Mouse (Mus musculus) midbrain, embryonic 14.5 days (tissue): ENCODE results near the gene Trim40. TPM values are rescaled to one million over a fixed set of nuclear protein-coding genes. Genes with fewer than 3 reads are reported as not detected.

Experiments
- ATAC-seq: fragments of 200-750 bp; cut with Nextera tagmentation; 2 replicates; pipeline ENCODE4 v1.8.0; 2017; ENCODE audit warnings: moderate number of reproducible peaks, moderate library complexity; ENCODE audit not compliant: low FRiP score, low TSS enrichment
- DNase-seq: peaks from one replicate; pipeline ENCODE4 v3.0.0-alpha.2; 2015
- H3K27ac ChIP-seq: fragments of 300-500 bp; sonication (generic); replicated peaks from 2 replicates; pipeline ENCODE4 v1.5.1; 2014; ENCODE audit warnings: mild to moderate bottlenecking, low read depth, low read length, moderate library complexity
- H3K27me3 ChIP-seq: fragments of 300-500 bp; sonication (generic); 2 replicates; pipeline ENCODE4 v1.6.1; 2014; ENCODE audit warnings: low read length, control low read depth, mixed read lengths; ENCODE audit not compliant: control insufficient read depth, insufficient read depth
- H3K36me3 ChIP-seq: fragments of 300-500 bp; sonication (generic); 2 replicates; pipeline ENCODE4 v1.6.1; 2014; ENCODE audit warnings: low read length, control low read depth; ENCODE audit not compliant: control insufficient read depth, insufficient read depth
- H3K4me1 ChIP-seq: fragments of 300-500 bp; sonication (generic); 2 replicates; pipeline ENCODE4 v1.6.1; 2014; ENCODE audit warnings: mild to moderate bottlenecking, antibody characterized with exemption, low read length, control low read depth; ENCODE audit not compliant: control insufficient read depth, insufficient read depth
- H3K4me2 ChIP-seq: fragments of 300-500 bp; sonication (generic); 2 replicates; pipeline ENCODE4 v1.6.1; 2014; ENCODE audit warnings: mild to moderate bottlenecking, low read length, moderate library complexity
- H3K4me3 ChIP-seq: fragments of 300-500 bp; sonication (generic); replicated peaks from 2 replicates; pipeline ENCODE4 v1.5.1; 2014; ENCODE audit warnings: low read depth, low read length
- H3K9ac ChIP-seq: fragments of 300-500 bp; sonication (generic); replicated peaks from 2 replicates; pipeline ENCODE4 v1.6.1; 2014; ENCODE audit warnings: mild to moderate bottlenecking, low read length, moderate library complexity
- H3K9me3 ChIP-seq: fragments of 300-500 bp; sonication (generic); 2 replicates; pipeline ENCODE4 v1.6.1; 2016; ENCODE audit warnings: low read length, control low read depth, mixed read lengths; ENCODE audit not compliant: control insufficient read depth
- WGBS: fragments of 180-500 bp; shearing (Covaris S2); extraction: QIAGEN DNeasy Blood & Tissue Kit; methylation state at CpG from one replicate; pipeline ENCODE4 v1.1.7; 2014; 5-methylcytosine and 5-hydroxymethylcytosine counted together
- polyA plus RNA-seq: library from polyadenylated mRNA; unstranded; fragments of >200 nt; fragmentation: Nextera tagmentation; extraction: Ambion mirVana; gene quantifications from 2 replicates; pipeline ENCODE4 v1.2.1, GENCODE M21; 2014

The Trim40 gene
- not detected in 2 replicates for polyA plus RNA-seq

DNA sequence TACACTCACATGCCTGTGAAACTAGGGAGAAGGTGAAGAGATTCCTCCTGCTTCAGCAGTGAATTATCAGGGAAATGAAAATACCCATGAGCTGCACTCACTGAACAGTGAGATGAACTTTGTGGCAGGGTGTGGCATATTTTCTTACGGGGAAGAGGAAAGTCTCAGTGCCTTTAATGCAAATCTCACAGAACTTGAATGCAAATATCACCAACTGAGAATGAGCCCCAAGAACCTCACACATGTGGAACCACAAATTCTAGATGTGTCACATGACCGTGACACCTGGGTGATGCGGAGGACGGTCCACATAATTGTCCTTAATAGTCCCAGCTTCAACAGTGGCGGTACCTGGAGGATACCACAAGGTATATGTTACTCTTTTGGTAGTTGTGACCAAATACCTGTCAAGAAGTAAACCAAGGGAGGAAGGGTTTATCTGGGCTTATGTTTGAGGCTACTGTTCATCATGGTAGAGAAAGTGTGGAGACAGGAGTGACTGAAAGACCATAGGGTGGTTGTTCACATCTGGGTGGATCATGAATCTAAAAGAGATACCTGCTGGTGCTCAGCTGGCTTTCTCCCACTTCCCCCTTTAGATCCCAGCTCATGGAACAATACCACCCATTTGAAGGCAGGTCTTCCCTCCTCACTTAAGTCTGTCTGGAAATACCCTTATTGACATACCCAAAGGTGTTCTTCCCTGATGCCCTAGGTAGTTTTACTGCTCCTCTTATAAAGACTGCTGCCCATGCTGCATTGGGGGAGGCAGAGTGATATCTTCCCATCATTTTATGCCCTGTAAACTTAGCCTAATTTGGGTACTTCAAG, at the start of gene Trim40:
TSS of gene Trim40 (minus strand) at position 51 of the 831 bp plus-strand sequence.
- H3K4me1 ChIP-seq, result no peaks in the 10 kb centered on the region
- no peak within 1 kb of the TSS for H3K4me2 ChIP-seq
- H3K36me3 ChIP-seq, result no peaks in the 10 kb centered on the region
- no peak for DNase-seq
- H3K9me3 ChIP-seq, result no peaks in the 10 kb centered on the region
- no peaks in the 10 kb centered on the region for H3K27me3 ChIP-seq
- no peak for ATAC-seq
- no peak within 1 kb of the TSS for H3K4me3 ChIP-seq
- WGBS, result 91% methylated on average over 5 of the region's 5 CpGs
- no peak within 1 kb of the TSS for H3K9ac ChIP-seq
- H3K27ac ChIP-seq, result no peak within 1 kb of the TSS

DNA sequence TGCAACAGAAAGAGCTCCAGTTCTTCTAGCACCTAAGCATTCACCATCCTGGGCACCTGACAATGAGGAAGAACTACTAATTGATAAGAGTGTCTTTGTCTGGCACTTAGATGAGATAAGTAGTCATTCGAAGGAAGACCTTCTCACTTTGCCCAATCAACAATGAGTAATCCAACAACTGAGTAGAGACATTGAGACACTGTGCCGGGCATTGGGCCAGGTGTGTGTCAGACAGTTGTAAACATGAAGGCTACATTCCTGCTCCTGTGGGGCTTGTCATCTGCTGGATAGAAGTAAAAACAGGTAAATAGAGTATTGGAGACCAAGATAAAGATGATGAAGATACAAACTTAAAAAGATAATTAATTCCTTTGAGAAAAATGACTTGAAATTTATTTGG, 48.1 kb upstream of the Trim40 start:
- Histone ChIP-seq H3K9me3 (no peaks in the 10 kb centered on the region), H3K36me3 (no peaks in the 10 kb centered on the region), H3K4me1 (no peaks in the 10 kb centered on the region), H3K9ac (no peak overlapping the region), H3K4me3 (no peak overlapping the region), H3K4me2 (no peak overlapping the region), H3K27ac (no peak overlapping the region), H3K27me3 (peaks cover 11% of the 10 kb centered on the region)
- ATAC-seq (no peak), DNase-seq (no peak)
- WGBS, result 86% methylated on average over 2 of the region's 2 CpGs

DNA sequence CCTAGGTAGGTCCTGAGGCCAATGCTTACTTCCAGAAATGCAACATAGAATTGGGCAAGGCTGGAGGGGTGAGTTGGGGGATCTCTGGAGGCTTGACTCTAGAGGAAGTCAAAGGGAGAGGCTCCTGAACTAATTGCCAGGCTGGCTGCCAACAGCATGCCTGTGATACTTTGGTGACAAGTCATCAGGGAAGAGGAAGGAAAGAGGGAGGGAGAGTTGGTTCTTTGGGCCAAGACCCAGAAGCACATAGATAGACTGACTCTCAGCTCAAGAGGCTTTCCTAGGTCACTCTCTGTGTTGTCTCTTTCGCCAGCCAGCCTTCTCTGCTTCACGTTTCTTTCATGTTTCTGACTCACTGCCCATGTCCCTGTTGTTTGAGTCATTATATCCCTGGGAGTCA, 41.9 kb upstream of the Trim40 start:
- Histone ChIP-seq H3K9me3 (no peaks in the 10 kb centered on the region), H3K27ac (no peak overlapping the region), H3K4me2 (no peak overlapping the region), H3K27me3 (no peaks in the 10 kb centered on the region), H3K4me3 (no peak overlapping the region), H3K9ac (no peak overlapping the region), H3K36me3 (no peaks in the 10 kb centered on the region), H3K4me1 (no peaks in the 10 kb centered on the region)
- no peak for DNase-seq
- 89% methylated on average over 2 of the region's 2 CpGs for WGBS
- no peak for ATAC-seq

DNA sequence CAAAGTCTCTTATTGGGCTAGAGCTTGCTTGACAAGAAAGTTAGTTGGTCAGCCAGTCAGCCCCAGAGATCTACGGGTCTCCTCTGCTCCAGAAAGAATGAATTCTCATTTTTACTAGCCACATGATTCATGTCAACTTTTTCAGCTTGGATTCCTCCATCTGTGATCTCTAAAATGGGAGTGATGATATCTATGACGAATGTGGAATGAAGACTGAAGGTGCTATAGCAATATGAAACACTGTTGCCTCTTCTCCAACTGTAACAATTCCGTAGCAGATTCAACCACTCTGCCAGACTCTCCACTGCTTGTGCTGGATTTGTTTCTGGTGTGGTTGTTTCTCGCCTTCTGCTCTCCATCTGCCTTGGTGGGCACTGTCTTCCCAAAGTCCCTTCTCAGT, 41.2 kb upstream of the Trim40 start:
- Histone ChIP-seq H3K9me3 (no peaks in the 10 kb centered on the region), H3K27ac (no peak overlapping the region), H3K4me1 (no peaks in the 10 kb centered on the region), H3K9ac (no peak overlapping the region), H3K4me2 (no peak overlapping the region), H3K27me3 (no peaks in the 10 kb centered on the region), H3K4me3 (no peak overlapping the region), H3K36me3 (no peaks in the 10 kb centered on the region)
- no peak for DNase-seq
- 81% methylated on average over 4 of the region's 4 CpGs for WGBS
- ATAC-seq, result no peak

DNA sequence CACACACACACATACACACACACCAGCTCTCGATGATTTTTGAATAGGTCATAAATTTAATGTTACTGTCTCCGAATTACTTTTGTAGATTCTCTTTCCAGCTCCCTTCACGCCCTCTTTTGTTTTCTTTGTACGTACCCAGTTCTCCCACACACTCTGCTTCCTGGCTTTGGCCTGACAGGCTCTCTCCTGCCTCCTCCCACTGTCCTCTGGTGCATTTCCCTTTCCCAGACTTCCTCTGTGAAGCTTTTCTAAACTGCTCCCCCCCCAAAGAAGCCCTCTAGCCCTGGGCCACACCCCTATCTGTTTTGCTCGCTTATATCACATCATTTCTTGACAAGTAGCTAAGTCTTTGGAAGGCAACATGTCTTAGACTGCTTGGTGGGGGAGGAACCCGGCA, 40.3 kb upstream of the Trim40 start:
- Histone ChIP-seq H3K9me3 (no peaks in the 10 kb centered on the region), H3K4me2 (no peak overlapping the region)
- 85% methylated on average over 6 of the region's 6 CpGs for WGBS

DNA sequence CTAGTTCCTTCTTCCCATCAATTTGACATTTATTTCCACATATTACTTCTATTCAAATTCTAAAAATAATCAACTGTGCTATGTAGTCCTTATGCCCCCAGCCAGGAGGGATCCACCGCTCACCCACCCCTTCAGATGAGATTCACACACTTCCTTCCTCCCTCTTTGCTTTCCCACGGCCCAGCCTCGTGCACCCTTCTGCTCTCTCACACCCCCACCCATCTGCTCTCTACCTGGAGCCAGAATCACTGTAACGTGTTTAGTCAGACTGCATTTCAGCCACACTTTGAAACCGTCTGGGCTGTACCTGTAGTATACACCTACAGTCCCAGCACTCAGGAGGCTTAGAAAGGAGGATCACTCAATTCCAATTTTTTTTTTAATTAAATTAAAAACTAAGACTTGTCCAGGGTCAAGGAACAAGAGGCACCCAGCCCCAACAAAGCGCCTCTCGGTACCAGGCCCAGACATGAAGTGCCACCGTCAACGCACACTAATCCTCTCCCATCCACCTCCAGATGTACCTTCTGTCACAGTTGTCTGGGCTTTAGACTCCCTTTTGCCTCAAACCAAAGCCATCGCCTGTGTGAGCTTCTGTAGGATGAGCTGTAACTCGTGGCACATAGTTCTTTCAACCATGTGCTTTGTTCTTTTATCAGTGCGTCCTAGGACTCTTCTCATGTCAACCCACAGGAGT, 39.5 kb upstream of the Trim40 start:
- Histone ChIP-seq H3K4me3 (no peak overlapping the region), H3K27ac (no peak overlapping the region), H3K4me1 (no peaks in the 10 kb centered on the region), H3K36me3 (no peaks in the 10 kb centered on the region), H3K4me2 (no peak overlapping the region), H3K9ac (no peak overlapping the region), H3K9me3 (no peaks in the 10 kb centered on the region), H3K27me3 (no peaks in the 10 kb centered on the region)
- no peak for DNase-seq
- ATAC-seq, result no peak
- WGBS, result 77% methylated on average over 12 of the region's 12 CpGs

More for the DNA sequence above, 40.3 kb upstream of the Trim40 start:
- Histone ChIP-seq H3K9ac (no peak overlapping the region), H3K4me1 (no peaks in the 10 kb centered on the region), H3K36me3 (no peaks in the 10 kb centered on the region), H3K27ac (no peak overlapping the region), H3K4me3 (no peak overlapping the region), H3K27me3 (no peaks in the 10 kb centered on the region)
- ATAC-seq (no peak), DNase-seq (no peak)

DNA sequence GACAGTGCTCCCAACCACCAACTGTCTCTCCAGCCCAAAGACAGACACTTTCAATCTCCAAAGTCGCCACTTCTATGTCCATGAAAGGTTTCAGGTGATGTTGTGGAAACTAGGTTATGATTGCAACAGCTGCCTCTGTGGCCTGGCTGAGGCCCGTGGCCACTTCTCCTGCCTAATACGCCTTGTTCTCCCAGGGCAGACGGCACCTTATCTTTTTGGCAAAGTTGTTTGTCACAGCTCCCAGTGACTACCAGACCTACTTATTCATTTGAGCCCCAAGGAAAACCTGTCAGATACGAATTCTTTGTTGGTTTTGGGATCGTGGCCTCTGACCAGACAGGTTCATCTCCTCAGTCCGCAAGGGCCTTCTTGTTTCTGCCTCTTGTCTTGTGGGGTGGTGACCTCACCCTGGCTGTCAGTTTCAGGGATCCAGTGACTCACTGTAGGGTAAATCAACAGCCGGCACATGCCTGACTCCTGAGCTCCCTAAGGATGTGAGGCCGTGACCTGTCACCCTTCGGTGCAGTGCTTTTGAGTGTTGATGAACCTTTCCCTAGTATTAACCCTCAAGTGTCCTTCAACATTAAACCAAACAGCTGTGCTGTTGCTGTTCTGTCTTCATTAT, 37.7 kb upstream of the Trim40 start:
- no peak for ATAC-seq
- WGBS, result 70% methylated on average over 10 of the region's 10 CpGs

DNA sequence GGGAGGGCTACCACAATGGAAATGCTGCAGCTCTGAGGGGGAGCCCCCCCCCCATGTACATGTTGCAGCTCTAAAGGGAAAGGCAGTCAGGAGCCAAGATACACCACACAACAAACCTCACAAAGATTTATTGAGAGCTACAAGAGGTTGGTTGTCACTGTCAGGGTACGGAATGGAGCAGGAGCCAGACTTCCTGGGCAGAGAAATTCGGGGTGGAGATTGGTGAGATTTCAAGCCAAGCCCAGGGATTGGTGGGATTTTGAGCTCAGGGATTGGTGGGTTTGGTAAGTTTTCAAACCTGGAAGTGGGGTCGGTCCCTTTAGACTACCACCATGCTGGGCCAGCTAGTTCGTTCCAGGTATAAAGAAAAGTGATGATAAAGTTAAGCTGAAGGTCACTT, 33.6 kb upstream of the Trim40 start:
- 71% methylated on average over 4 of the region's 4 CpGs for WGBS

More for the DNA sequence above, 37.7 kb upstream of the Trim40 start:
- no peak for DNase-seq
- H3K27ac ChIP-seq, result no peak overlapping the region
- H3K4me2 ChIP-seq, result no peak overlapping the region
- H3K4me1 ChIP-seq, result no peaks in the 10 kb centered on the region
- H3K27me3 ChIP-seq, result no peaks in the 10 kb centered on the region
- H3K36me3 ChIP-seq, result no peaks in the 10 kb centered on the region
- no peak overlapping the region for H3K9ac ChIP-seq
- H3K4me3 ChIP-seq, result no peak overlapping the region
- no peaks in the 10 kb centered on the region for H3K9me3 ChIP-seq

More for the DNA sequence above, 33.6 kb upstream of the Trim40 start:
- Histone ChIP-seq H3K4me2 (no peak overlapping the region), H3K9me3 (no peaks in the 10 kb centered on the region), H3K4me1 (no peaks in the 10 kb centered on the region), H3K36me3 (no peaks in the 10 kb centered on the region), H3K4me3 (no peak overlapping the region), H3K27me3 (no peaks in the 10 kb centered on the region), H3K9ac (no peak overlapping the region), H3K27ac (no peak overlapping the region)
- DNase-seq (no peak), ATAC-seq (no peak)
